In the genomic region with DNA sequence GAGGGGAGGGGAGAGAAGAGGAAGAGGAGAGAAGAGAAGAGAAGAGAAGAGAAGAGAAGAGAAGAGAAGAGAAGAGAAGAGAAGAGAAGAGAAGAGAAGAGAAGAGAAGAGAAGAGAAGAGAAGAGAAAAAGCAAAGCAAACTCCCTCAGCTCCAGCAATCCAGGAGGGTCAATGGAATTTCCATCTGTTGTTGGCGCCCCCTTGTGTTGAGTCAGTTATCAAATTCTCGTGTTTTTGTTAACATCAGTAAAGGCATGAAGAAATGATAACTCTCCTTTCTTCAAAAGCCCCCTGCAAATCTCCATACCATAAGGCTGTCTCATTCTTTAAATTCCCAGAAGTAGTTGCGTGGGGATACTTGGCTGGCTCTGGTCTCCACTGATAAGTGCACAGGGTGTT, we compare ENCODE assay signal across 9 mouse cellular contexts. TPM values are rescaled to one million over a fixed set of nuclear protein-coding genes. Genes with fewer than 3 reads are reported as not detected.
DNase-seq lines count a peak whose midpoint lies in the region; ATAC-seq lines count a peak whose summit lies in the region.
"Had no signal": no experiment of that assay in that cellular context is flagged by ENCODE, and none has a peak within 500 bp of the region (broad histone marks: within the 10 kb centered on the region; RNA-seq: fewer than 3 reads in every experiment).

No protein-coding gene starts in this region.

- H3K9ac ChIP-seq in liver, embryonic 12.5 days = no peak overlapping the region
- H3K9ac ChIP-seq in limb, embryonic 11.5 days (ENCODE audit: low read length) = no peak overlapping the region

- H3K4me3 ChIP-seq in liver, embryonic 12.5 days = no peak overlapping the region
- no peak overlapping the region for H3K4me3 ChIP-seq in limb, embryonic 11.5 days (ENCODE audit: low read depth, low read length)

- H3K27ac ChIP-seq in liver, embryonic 12.5 days = no peak overlapping the region
- no peak overlapping the region for H3K27ac ChIP-seq in limb, embryonic 11.5 days (replicated peaks; ENCODE audit: low read depth, low read length)

- no peaks in the 10 kb centered on the region for H3K9me3 ChIP-seq in liver, embryonic 12.5 days (replicated peaks)
- no peaks in the 10 kb centered on the region; the same call in 1 of the 2 replicates for H3K9me3 ChIP-seq in limb, embryonic 11.5 days (ENCODE audit: control insufficient read depth, low read length)

- no peak overlapping the region for H3K4me2 ChIP-seq in liver, embryonic 12.5 days
- no peak overlapping the region for H3K4me2 ChIP-seq in limb, embryonic 11.5 days (ENCODE audit: low read depth, severe bottlenecking)

- WGBS in liver, embryonic 12.5 days (ENCODE audit: insufficient replicate concordance) = 5% methylated on average over 3 of the region's 3 CpGs
- 19% methylated on average over 3 of the region's 3 CpGs for WGBS in limb, embryonic 11.5 days

- no peak for ATAC-seq in liver, embryonic 12.5 days
- no peak for ATAC-seq in limb, embryonic 11.5 days (ENCODE audit: insufficient number of reproducible peaks, low FRiP score, low TSS enrichment, low read depth)
- ATAC-seq in monocyte, adult 5-6 weeks (replicated peaks; ENCODE audit: insufficient number of reproducible peaks, low FRiP score, low TSS enrichment, poor library complexity, severe bottlenecking) = no peak

- DNase-seq in liver = peak; percentile 53
- peak; percentile 49 to 92 for DNase-seq in adrenal gland, adult (ENCODE audit: inconsistent age in 2 of 2, low spot score in 1 of 2)
- DNase-seq in embryo, embryonic 11 days = peak; percentile 79
- peak; percentile 91 for DNase-seq in kidney, adult 9 months
- peak; percentile 81 for DNase-seq in limb, embryonic 11.5 days (ENCODE audit: low spot score)
- DNase-seq in right cerebral cortex, adult 2 months (ENCODE audit: low spot score in 2 of 2) = peak; percentile 92 to 93

- H3K27me3 ChIP-seq in liver, embryonic 12.5 days (replicated peaks) = no peaks in the 10 kb centered on the region
- no peaks in the 10 kb centered on the region for H3K27me3 ChIP-seq in limb, embryonic 11.5 days (ENCODE audit: control insufficient read depth, insufficient read depth, low read length)

- H3K36me3 ChIP-seq in liver, embryonic 12.5 days = no peaks in the 10 kb centered on the region
- no peaks in the 10 kb centered on the region for H3K36me3 ChIP-seq in limb, embryonic 11.5 days (ENCODE audit: control insufficient read depth, insufficient read depth, low read length)

- no peaks in the 10 kb centered on the region for H3K4me1 ChIP-seq in liver, embryonic 12.5 days
- H3K4me1 ChIP-seq in limb, embryonic 11.5 days (ENCODE audit: control insufficient read depth, insufficient read depth, low read length) = no peaks in the 10 kb centered on the region

RNA-seq across cellular contexts. Expression of a gene that starts 37.1 kb away (rescaled TPM):
- not detected in 2 replicates for polyA plus RNA-seq in liver, embryonic 12.5 days (2016; fragmentation: Nextera tagmentation; extraction: Ambion mirVana)
- polyA plus RNA-seq in limb, embryonic 11.5 days (2014; fragmentation: Nextera tagmentation; extraction: Ambion mirVana) = not detected in 2 replicates
- not detected in 3 replicates for total RNA-seq in monocyte, adult 5-6 weeks (2017)
- total RNA-seq: gastrocnemius, postnatal 36 days had no signal

RNA-seq across cellular contexts. Expression of a gene that starts 38.0 kb away (rescaled TPM):
- 68.4 and 71.8 TPM in 2 replicates for polyA plus RNA-seq in liver, embryonic 12.5 days (2016; fragmentation: Nextera tagmentation; extraction: Ambion mirVana)
- polyA plus RNA-seq in limb, embryonic 11.5 days (2014; fragmentation: Nextera tagmentation; extraction: Ambion mirVana) = 78.4 and 85.8 TPM in 2 replicates
- total RNA-seq in monocyte, adult 5-6 weeks (2017) = 18.8 to 39.6 TPM (median 24.8 TPM) in 3 replicates
